Mouse (Mus musculus) left cerebral cortex, adult 2 months (tissue): Measurements from ENCODE around the gene Olfr221. TPM values are rescaled to one million over a fixed set of nuclear protein-coding genes. Genes with fewer than 3 reads are reported as not detected.
"Not testable (repeated sequence)": the region's sequence is repeated elsewhere in the genome, so short reads cannot be mapped to it uniquely, and the experiment has no call there.

ENCODE experiments used
- DNase-seq, 2 experiments: peaks; one replicate each; pipeline ENCODE4 v3.0.0; 2021 to 2022; ENCODE audit warnings: low spot score in 2 of 2, mixed read lengths in 1 of 2; ENCODE audit errors: extremely low spot score in 1 of 2
- H3K27ac ChIP-seq: fragments of 200-600 bp; 2 replicates; pipeline ENCODE4 v1.8.1; 2022
- H3K4me3 ChIP-seq: fragments of 200-600 bp; 2 replicates; pipeline ENCODE4 v1.8.1; 2022
- CTCF ChIP-seq: fragments of 200-600 bp; IDR thresholded peaks from 2 replicates; pipeline ENCODE4 v1.8.1; 2022; ENCODE audit warnings: antibody characterized with exemption, mild to moderate bottlenecking, moderate library complexity
- intact Hi-C: fragments of 180-260 bp; cut with DNase I; formaldehyde crosslinking; loops from one replicate; pipeline ENCODE4 v1.15.1; 2025
- long read RNA-seq, 2 experiments: library from polyadenylated mRNA; stranded (forward); transcript quantifications; one replicate each; pipeline ENCODE4 v2.0.0; 2021; ENCODE audit warnings: borderline mapping rate in 2 of 2
- total RNA-seq, 2 experiments: library from RNA; stranded (reverse); gene quantifications; 2 replicates each; pipeline ENCODE4 v1.2.3; 2021

Gene Olfr221
- total RNA-seq, result not detected
- long read RNA-seq, experiment 1, result 0 reads
- long read RNA-seq, experiment 2, result 0 reads

DNA sequence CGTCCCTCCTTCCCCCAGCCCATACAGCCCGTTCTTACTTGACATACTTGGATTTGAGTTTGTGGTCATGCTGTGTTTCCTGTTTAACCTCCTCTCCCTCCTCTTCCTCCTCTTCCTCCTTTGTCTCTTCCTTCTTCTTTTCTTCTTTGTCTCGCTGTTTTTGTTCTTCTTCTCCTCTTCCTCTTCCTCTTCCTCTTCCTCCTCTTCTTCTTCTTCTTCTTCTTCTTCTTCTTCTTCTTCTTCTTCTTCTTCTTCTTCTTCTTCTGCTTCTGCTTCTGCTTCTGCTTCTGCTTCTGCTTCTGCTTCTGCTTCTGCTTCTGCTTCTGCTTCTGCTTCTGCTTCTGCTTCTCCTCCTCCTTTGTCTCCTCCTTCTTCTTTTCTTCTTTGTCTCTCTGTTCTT, at the start of gene Olfr221:
Gene Olfr221 (minus strand): TSS at position 101 of the 400 bp plus-strand sequence.
- H3K4me3 ChIP-seq, H3K27ac ChIP-seq, intact Hi-C loops, DNase-seq: not testable (repeated sequence)

DNA sequence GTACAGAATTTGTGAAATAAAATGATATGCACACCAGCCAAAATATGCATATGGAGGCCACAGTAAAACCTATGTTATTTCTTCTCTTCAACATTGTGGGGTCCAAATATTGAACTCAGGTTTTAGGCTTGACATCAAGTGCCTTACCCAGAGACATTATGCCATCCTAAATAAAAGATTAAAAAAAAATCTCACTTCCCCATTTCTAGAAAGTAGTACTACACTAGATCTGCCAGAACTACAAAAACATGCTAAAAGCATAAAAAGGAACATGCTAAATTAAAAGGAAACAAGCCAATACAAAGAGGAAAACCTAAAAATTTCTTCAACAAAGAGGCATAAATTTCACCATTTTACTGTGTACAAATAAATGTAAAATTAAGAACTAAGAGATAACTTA, 40.8 kb upstream of the Olfr221 start:
- Histone ChIP-seq H3K4me3 (no peak overlapping the region), H3K27ac (no peak overlapping the region)
- no peak for DNase-seq
- intact Hi-C loops, result loop anchor here (5.0 kb wide), 2 partner anchors 89 to 134 kb away; no protein-coding TSS in a partner anchor
- no peak for TF ChIP-seq CTCF

DNA sequence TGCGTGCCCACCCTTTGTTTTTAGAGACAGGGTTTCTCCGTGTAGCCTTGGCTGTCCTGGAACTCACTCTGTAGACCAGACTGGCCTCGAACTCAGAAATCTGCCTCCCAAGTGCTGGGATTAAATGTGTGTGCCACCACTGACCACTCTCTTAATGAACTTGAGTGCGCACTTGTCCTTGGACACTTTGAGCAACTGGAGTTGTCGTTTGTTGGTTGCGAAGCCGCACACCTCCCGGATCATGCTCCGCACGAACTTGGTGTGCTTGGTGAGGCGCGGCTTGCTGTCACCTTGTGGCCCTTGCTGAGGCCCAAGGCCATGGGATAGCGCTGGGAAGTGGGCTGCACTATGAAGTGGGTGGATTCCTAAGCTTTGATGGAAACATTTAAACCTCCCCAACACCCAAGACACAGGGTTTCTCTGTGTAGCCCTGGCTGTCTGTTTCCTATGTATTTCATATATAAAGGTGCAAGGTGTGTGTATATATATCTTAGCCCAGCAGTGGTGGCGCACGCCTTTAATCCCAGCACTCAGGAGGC, 29.4 kb upstream of the Olfr221 start:
- intact Hi-C loops, result no loop called here
- DNase-seq, result no peak

DNA sequence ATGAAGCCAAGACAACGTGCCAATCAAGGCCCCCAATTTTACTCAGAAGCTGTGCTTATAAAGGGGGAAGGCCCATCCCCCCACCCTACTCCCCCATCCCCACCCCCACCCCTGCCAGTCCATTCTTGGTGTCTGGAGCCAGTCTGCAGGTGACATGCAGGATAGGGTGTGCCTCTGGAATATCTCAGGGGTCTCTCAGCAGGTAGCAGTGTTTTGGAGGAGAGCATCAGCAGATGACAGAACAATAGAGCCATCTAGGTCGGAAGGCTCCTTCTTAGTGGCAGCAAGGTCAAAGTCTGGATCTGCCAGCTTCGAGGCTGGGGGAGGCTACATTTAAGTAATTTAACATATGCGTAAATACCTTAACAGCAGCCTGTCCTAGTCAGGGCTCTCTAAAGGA, 23.9 kb upstream of the Olfr221 start:
- intact Hi-C loops, result no loop called here
- DNase-seq, result no peak
- TF ChIP-seq CTCF, result no peak
- Histone ChIP-seq H3K27ac (no peak overlapping the region), H3K4me3 (no peak overlapping the region)

More for the DNA sequence above, 29.4 kb upstream of the Olfr221 start:
- no peak overlapping the region for H3K4me3 ChIP-seq
- TF ChIP-seq CTCF, result no peak
- no peak overlapping the region for H3K27ac ChIP-seq

DNA sequence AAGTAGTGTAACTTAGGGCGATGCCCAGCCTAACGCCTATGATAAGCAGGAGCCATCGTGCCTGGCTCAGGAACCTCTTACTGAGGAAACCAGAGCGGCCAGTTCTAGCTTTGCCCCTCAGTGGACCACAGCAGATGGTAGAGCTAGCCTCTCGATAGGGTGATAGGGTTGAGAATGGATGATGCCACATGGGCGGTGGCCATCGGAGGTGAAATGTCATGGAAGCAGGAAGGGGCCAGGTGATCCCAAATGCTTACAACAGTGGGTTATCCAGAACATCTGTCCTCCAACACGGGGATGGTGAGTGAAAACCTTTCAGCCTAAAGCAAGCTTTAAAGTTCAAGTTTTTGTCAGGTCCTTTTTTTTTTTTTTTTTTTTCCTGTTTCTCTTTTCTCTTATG, 19.5 kb upstream of the Olfr221 start:
- intact Hi-C loops, result no loop called here
- Histone ChIP-seq H3K4me3 (no peak overlapping the region), H3K27ac (no peak overlapping the region)
- DNase-seq, result no peak
- no peak for TF ChIP-seq CTCF

DNA sequence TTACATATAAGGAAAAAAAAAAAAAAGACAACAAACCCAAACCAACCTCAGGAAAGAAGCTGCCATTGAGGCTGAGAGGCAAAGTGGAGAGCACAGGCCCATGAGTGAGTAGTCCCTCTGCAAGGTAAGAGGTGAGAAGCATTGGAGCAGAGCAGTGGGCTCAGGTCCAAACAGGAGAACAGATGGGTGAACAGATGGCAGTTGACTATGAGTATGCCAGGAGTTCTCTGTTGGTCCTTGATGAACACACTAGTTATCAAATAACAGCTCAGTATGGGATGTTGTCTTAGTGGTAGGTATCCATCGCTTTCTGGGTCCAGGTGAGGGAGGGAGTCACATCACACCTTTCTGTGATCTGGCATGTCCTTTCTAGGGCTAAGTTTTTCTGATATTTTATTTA, 18.5 kb upstream of the Olfr221 start:
- Histone ChIP-seq H3K27ac (no peak overlapping the region), H3K4me3 (no peak overlapping the region)
- no peak for DNase-seq
- no peak; the same call in 1 of the 2 replicates for TF ChIP-seq CTCF
- intact Hi-C loops, result no loop called here

DNA sequence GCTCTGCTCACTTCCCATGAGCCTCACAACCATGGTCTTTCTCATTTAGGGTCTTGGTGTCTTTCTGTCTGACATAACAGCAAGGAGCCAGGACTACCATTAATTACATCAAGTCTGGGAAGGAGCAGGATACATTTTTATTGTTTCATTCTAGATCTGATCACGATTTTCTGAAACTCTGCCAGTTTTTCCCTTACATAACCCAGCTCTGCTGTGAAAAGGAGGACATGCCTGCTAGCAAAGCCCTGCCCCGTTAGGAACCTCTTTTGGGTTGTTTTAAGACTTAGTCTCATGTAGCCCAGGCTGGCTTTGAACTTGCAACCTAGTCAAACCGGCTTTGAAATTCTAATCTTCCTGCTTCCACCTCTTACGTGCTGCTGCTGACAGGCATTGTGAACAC, 17.7 kb upstream of the Olfr221 start:
- no peak for DNase-seq

DNA sequence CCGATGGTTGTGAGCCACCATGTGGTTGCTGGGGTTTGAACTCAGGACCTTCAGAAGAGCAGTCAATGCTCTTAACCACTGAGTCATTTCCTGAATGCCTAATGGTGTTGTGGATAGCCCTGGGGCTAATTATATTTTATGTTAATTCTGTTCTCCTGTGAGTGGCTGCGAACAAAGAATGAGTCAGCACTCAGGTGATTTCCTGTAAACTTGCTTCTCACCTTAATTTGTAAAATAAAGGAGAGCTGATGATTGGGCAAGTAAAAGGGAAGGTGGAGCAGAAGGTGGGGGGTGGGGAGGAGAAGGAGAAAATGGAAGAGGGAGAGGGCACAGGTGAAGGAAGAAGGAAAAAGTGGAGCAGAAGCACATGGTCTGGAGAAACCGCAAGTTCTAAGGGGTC, 10.5 kb upstream of the Olfr221 start:
- DNase-seq, intact Hi-C loops, H3K27ac ChIP-seq, H3K4me3 ChIP-seq: not testable (repeated sequence)

More for the DNA sequence above, 17.7 kb upstream of the Olfr221 start:
- intact Hi-C loops, result no loop called here
- Histone ChIP-seq H3K4me3 (no peak overlapping the region), H3K27ac (no peak overlapping the region)
- no peak for TF ChIP-seq CTCF

DNA sequence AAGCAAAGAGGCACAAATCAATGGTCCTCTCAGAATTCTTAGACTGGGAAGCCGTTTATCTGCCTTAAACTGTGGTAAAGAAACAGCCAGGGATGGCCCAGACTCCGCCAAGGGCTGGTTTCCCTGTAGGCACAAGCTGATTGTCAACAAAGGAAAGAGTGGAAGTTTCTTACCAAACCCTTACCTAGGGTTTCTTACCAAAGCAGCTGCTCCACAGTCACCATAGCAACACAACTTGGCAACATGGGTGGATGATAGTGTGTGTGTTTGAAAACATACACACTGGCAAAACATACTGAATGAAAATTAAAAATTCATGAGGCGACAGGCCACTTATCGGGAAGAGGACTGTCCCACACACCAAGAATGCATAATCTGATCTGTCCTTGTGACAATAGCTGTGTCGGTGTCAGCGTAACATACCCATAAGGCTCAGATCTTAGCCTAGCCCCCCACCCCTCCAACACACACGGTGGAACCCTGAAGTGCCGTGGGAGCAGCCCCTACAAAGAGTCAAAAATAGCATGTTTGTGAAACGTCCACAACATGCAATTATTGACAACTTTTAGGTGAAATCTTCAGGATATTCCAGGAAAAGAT, 3.8 kb upstream of the Olfr221 start:
- no peak overlapping the region for H3K4me3 ChIP-seq
- no peak overlapping the region for H3K27ac ChIP-seq
- intact Hi-C loops, result no loop called here
- no peak for TF ChIP-seq CTCF
- DNase-seq, result no peak

DNA sequence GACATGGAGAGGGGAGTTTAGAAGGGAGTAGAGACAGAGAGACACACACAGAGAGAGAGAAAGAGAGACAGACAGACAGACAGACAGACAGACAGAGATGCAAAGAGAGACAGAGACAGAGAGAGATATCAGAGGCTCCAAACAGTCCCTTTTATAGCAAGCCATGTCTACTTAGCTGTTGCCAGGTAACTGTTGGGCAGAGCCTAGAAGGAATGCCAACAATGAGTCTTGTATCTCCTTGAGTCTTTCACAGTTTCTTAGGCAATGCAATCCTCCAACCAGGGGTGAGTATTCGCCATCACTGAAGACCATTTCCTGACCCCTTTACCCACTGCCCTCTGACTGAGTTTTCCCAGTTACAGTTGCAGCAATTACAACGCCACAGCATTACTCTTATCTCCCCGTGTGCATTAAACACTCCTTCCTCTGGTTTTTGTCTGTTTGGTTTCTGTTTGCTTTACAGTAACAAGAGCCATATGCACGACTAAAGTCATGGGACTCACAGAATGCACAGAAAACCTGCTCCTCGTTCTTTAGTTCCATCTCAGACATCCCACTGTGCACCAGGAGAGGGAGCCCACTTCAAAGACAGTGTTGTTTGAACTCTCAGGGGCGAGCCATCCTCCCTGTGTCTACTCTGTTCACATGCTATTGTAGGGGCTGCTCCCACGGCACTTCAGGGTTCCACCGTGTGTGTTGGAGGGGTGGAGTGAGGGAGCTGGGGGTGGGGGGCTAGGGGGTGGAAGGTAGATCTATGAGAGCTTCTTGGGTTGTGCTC, 2.8 kb upstream of the Olfr221 start:
- peak; percentile 47 for TF ChIP-seq CTCF

DNA sequence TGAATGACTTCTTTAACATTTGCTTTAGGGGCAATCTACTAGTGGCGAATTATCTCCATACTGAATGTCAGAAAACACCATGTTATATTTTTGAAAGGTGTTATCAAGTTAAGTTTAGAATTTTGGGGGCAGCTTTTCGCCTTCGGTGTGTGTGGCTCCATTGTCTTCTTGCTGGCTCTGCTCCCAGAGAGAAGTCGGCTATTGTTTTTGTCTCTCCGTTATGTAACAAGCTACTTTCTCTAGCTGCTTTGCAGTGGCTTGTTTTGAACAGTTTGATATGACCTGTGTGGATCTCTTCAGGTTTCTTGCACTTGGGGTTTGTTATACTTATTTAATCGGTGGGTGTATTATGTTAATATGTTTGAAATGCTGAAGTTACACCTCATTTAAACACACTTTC, 1.2 kb upstream of the Olfr221 start:
- TF ChIP-seq CTCF, result no peak
- Histone ChIP-seq H3K27ac (no peak overlapping the region), H3K4me3 (no peak overlapping the region)
- intact Hi-C loops, result no loop called here
- DNase-seq, result no peak

More for the DNA sequence above, 2.8 kb upstream of the Olfr221 start:
- Histone ChIP-seq H3K27ac (no peak overlapping the region), H3K4me3 (no peak overlapping the region)
- no peak for DNase-seq
- intact Hi-C loops, result no loop called here

DNA sequence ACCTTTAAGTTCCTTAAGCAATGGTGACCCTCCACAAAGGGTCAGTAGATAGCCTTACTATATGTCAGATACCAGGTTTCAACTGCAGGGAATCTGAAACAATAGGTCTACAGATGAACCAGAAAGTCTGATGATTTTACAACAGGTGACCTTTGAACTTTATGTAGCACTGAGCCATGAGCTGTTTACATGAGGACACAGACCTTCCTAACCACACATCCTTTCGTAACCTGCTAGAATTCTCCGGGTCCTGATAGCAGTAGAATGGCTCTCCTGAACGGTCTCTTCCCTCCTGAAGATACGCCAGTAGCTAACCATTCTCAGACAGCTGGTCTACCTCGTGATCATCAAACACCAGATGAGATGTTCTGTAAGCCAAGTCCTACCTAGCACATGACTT, 2.9 kb downstream of the Olfr221 start:
- intact Hi-C loops, result no loop called here
- H3K27ac ChIP-seq, result no peak overlapping the region
- H3K4me3 ChIP-seq, result no peak overlapping the region
- no peak for TF ChIP-seq CTCF
- DNase-seq, result no peak
